Mouse (Mus musculus): ENCODE results near the gene Pold4. TPM values are rescaled to one million over a fixed set of nuclear protein-coding genes. Genes with fewer than 3 reads are reported as not detected.

Gene Pold4
- polyA plus RNA-seq, 1 experiment from 2014 or later: 18.1 TPM

- Histone ChIP-seq H3K27me3 (peaks cover 49% of the 10 kb centered on the region), H3K9ac (replicated peaks) (no peak overlapping the region), H3K27ac (replicated peaks) (no peak overlapping the region), H3K36me3 (no peaks in the 10 kb centered on the region), H3K4me2 (replicated peaks) (no peak overlapping the region), H3K4me3 (no peak overlapping the region), H3K4me1 (peaks cover 30% of the 10 kb centered on the region), H3K9me3 (no peaks in the 10 kb centered on the region)
- no peak for ATAC-seq (replicated peaks)
- 23% methylated on average over 4 of the region's 4 CpGs for WGBS
Measured at GRCm38 (mm10) chr19:4211891-4212588, 19.7 kb upstream of the Pold4 start.

- Histone ChIP-seq H3K4me1 (peaks cover 32% of the 10 kb centered on the region), H3K36me3 (no peaks in the 10 kb centered on the region), H3K9me3 (no peaks in the 10 kb centered on the region), H3K9ac (replicated peaks) (no peak overlapping the region), H3K27ac (replicated peaks) (no peak overlapping the region), H3K4me3 (peak overlapping the region; percentile 52; the same call in 1 of the 2 replicates), H3K27me3 (peaks cover 54% of the 10 kb centered on the region), H3K4me2 (replicated peaks) (no peak overlapping the region; the same call in 1 of the 2 replicates)
- ATAC-seq (replicated peaks): no peak
- 6% methylated on average over 9 of the region's 9 CpGs for WGBS
Measured at GRCm38 (mm10) chr19:4213524-4213974, 18.1 kb upstream of the Pold4 start.

GRCm38 (mm10) chr19:4214071-4214770 lies 17.5 kb upstream of the Pold4 start, which contains the start of the genes Clcf1 and AC109138.7:
TSS of gene Clcf1 (plus strand) at chr19:4214238.
TSS of gene AC109138.7 (plus strand) at chr19:4214357.
- WGBS: 1% methylated on average over 43 of the region's 49 CpGs
- Histone ChIP-seq H3K9ac (replicated peaks) (peak within 1 kb of the TSS; percentile 55), H3K9me3 (no peaks in the 10 kb centered on the region), H3K27me3 (peaks cover 54% of the 10 kb centered on the region), H3K36me3 (no peaks in the 10 kb centered on the region), H3K4me1 (peaks cover 32% of the 10 kb centered on the region), H3K4me2 (replicated peaks) (peak within 1 kb of the TSS; percentile 99), H3K27ac (replicated peaks) (no peak within 1 kb of the TSS), H3K4me3 (peak within 1 kb of the TSS; percentile 52)
- ATAC-seq (replicated peaks): peak; percentile 57

GRCm38 (mm10) chr19:4214771-4215450 lies 16.8 kb upstream of the Pold4 start:
- no peaks in the 10 kb centered on the region for H3K36me3 ChIP-seq
- H3K4me3 ChIP-seq: peak overlapping the region; percentile 52
- 0 out of 2 replicates have a peak, but pooled peaks have one; percentile 38 for ATAC-seq (replicated peaks)
- no peaks in the 10 kb centered on the region for H3K9me3 ChIP-seq
- peaks cover 36% of the 10 kb centered on the region for H3K4me1 ChIP-seq
- under 1% methylated on average over 72 of the region's 81 CpGs for WGBS
- H3K27ac ChIP-seq (replicated peaks): no peak overlapping the region
- peak overlapping the region; percentile 55 for H3K9ac ChIP-seq (replicated peaks)
- peak overlapping the region; percentile 99 for H3K4me2 ChIP-seq (replicated peaks)
- peaks cover 54% of the 10 kb centered on the region for H3K27me3 ChIP-seq

- Histone ChIP-seq H3K4me3 (peak overlapping the region; percentile 52), H3K27ac (replicated peaks) (no peak overlapping the region), H3K36me3 (no peaks in the 10 kb centered on the region), H3K4me1 (peaks cover 41% of the 10 kb centered on the region), H3K9me3 (no peaks in the 10 kb centered on the region), H3K27me3 (peaks cover 54% of the 10 kb centered on the region), H3K4me2 (replicated peaks) (peak overlapping the region; percentile 99), H3K9ac (replicated peaks) (peak overlapping the region; percentile 55)
- 3% methylated on average over 19 of the region's 21 CpGs for WGBS
- no peak for ATAC-seq (replicated peaks)
Measured at GRCm38 (mm10) chr19:4215451-4215840, 16.3 kb upstream of the Pold4 start.

GRCm38 (mm10) chr19:4216041-4216685 lies 15.5 kb upstream of the Pold4 start:
- ATAC-seq (replicated peaks): no peak
- no peak overlapping the region for H3K4me2 ChIP-seq (replicated peaks)
- 25% methylated on average over 14 of the region's 14 CpGs for WGBS

GRCm38 (mm10) chr19:4217140-4217539 lies 14.6 kb upstream of the Pold4 start:
- H3K4me2 ChIP-seq (replicated peaks): no peak overlapping the region
- H3K27me3 ChIP-seq: peaks cover 45% of the 10 kb centered on the region
- no peak overlapping the region for H3K4me3 ChIP-seq
- no peak overlapping the region for H3K27ac ChIP-seq (replicated peaks)
- no peak for ATAC-seq (replicated peaks)
- H3K9me3 ChIP-seq: no peaks in the 10 kb centered on the region
- no peaks in the 10 kb centered on the region for H3K36me3 ChIP-seq
- peaks cover 43% of the 10 kb centered on the region for H3K4me1 ChIP-seq
- 9% methylated on average over 5 of the region's 5 CpGs for WGBS
- H3K9ac ChIP-seq (replicated peaks): no peak overlapping the region

More at GRCm38 (mm10) chr19:4216041-4216685, 15.5 kb upstream of the Pold4 start:
- Histone ChIP-seq H3K27me3 (peaks cover 54% of the 10 kb centered on the region), H3K27ac (replicated peaks) (no peak overlapping the region), H3K9ac (replicated peaks) (no peak overlapping the region), H3K4me1 (peaks cover 43% of the 10 kb centered on the region), H3K36me3 (no peaks in the 10 kb centered on the region), H3K4me3 (no peak overlapping the region), H3K9me3 (no peaks in the 10 kb centered on the region)

- H3K36me3 ChIP-seq: no peaks in the 10 kb centered on the region
- H3K4me1 ChIP-seq: peaks cover 43% of the 10 kb centered on the region
- no peak for ATAC-seq (replicated peaks)
- H3K4me3 ChIP-seq: no peak overlapping the region
- WGBS: 35% methylated on average over 3 of the region's 3 CpGs
- no peak overlapping the region for H3K27ac ChIP-seq (replicated peaks)
- no peaks in the 10 kb centered on the region for H3K9me3 ChIP-seq
- no peak overlapping the region for H3K4me2 ChIP-seq (replicated peaks)
- H3K9ac ChIP-seq (replicated peaks): no peak overlapping the region
- H3K27me3 ChIP-seq: peaks cover 42% of the 10 kb centered on the region
Measured at GRCm38 (mm10) chr19:4217855-4218254, 13.8 kb upstream of the Pold4 start.

GRCm38 (mm10) chr19:4218293-4218692 lies 13.4 kb upstream of the Pold4 start:
- no peak overlapping the region for H3K4me3 ChIP-seq
- H3K4me1 ChIP-seq: peaks cover 41% of the 10 kb centered on the region
- H3K9ac ChIP-seq (replicated peaks): no peak overlapping the region
- no peaks in the 10 kb centered on the region for H3K36me3 ChIP-seq
- no peaks in the 10 kb centered on the region for H3K9me3 ChIP-seq
- no peak overlapping the region for H3K4me2 ChIP-seq (replicated peaks)
- WGBS: 76% methylated on average over 11 of the region's 11 CpGs
- no peak overlapping the region for H3K27ac ChIP-seq (replicated peaks)
- peaks cover 39% of the 10 kb centered on the region for H3K27me3 ChIP-seq
- ATAC-seq (replicated peaks): no peak

- Histone ChIP-seq H3K4me1 (peaks cover 36% of the 10 kb centered on the region), H3K27ac (replicated peaks) (no peak overlapping the region), H3K4me2 (replicated peaks) (no peak overlapping the region), H3K27me3 (peaks cover 34% of the 10 kb centered on the region), H3K4me3 (no peak overlapping the region), H3K9me3 (no peaks in the 10 kb centered on the region), H3K36me3 (no peaks in the 10 kb centered on the region), H3K9ac (replicated peaks) (no peak overlapping the region)
- no peak for ATAC-seq (replicated peaks)
- WGBS: 71% methylated on average over 1 of the region's 1 CpGs
Measured at GRCm38 (mm10) chr19:4218784-4219183, 12.9 kb upstream of the Pold4 start.

- Histone ChIP-seq H3K36me3 (no peaks in the 10 kb centered on the region), H3K27me3 (peaks cover 26% of the 10 kb centered on the region), H3K27ac (replicated peaks) (no peak overlapping the region), H3K9ac (replicated peaks) (no peak overlapping the region), H3K4me2 (replicated peaks) (no peak overlapping the region), H3K4me1 (peaks cover 24% of the 10 kb centered on the region), H3K9me3 (no peaks in the 10 kb centered on the region), H3K4me3 (no peak overlapping the region)
- WGBS: 76% methylated on average over 6 of the region's 6 CpGs
- ATAC-seq (replicated peaks): no peak
Measured at GRCm38 (mm10) chr19:4219943-4220342, 11.8 kb upstream of the Pold4 start.

Data from forebrain, embryonic 15.5 days (tissue).